Mouse (Mus musculus) mammary gland, adult 2 months (tissue): ENCODE results near the gene Camk2d. TPM values are rescaled to one million over a fixed set of nuclear protein-coding genes. Genes with fewer than 3 reads are reported as not detected.

Source experiments
- polyA plus RNA-seq: library from polyadenylated mRNA; depleted of rRNA; stranded (reverse); fragments of >200 nt; gene quantifications from 2 replicates; pipeline ENCODE4 v1.2.3, GENCODE M21; 2012; ENCODE audit warnings: low replicate concordance; rRNA removed

Gene Camk2d
- polyA plus RNA-seq: 41.1 and 69.2 TPM in 2 replicates

DNA sequence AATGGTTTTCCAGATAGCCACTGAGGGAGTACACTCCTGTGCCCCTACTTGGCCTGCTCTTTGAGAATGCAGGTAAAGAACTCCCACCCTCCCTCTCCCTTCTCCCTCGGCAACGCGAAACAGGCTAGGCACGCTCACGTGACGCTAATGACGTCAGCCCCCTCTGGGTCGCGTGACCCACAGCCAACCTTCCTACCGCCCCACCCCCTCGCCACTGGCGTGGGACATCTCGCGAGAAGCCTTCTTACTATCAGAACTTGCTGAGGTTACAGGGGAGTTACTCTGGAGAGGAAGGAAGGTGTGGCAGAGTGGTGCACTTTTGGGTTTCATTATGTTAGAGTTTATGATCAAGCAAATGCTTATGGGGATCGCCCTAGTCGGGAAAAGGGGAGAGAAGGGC, at the start of gene Camk2d:
Camk2d (plus strand) TSS at position 217 of the 400 bp plus-strand sequence.

Other genes with a start within 250 kb of the Camk2d start
- 0.27 and 0.34 TPM in 2 replicates for gene Arsj, start 232.6 kb upstream of the Camk2d start, polyA plus RNA-seq